Mouse (Mus musculus): ENCODE results near the gene Abcg1.

DNA sequence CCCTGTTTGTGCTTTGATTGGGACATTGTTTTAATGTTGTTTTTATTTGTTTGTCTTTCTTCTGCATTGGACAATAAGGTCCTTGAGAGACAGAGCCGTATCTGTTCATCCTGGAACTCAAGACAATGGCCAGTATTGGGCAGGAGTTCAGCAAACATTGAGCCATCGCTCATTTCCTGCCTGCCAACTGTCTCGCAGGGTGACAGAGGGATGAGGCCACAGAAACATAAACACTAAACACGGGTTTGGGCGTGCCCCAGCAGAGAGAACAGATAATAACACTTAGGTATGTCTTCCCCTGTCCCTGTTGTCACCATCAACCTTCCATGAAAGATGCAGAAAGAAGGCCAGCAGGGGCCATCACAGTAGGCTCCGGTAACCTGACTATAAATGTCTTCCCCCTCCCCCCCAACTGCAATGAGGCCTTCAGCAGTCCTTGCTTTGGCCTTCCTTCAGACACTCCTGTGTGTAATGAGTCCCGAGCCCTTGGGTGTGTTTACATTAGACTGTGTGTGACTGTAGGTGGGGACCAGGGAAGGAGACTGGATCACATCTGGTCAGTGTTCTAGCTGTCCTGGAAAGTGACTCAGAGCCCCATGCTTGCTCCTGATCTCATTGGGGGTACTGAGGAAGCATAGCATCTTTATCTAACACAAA is 33.2 kb upstream of the Abcg1 start:
- TF ChIP-seq CTCF (IDR thresholded peaks at IDR 0.05; ENCODE audit: low read depth) (no peak), EP300 (IDR thresholded peaks at IDR 0.05; ENCODE audit: low read depth) (no peak)

Data from heart, postnatal 0 days (tissue).